Mouse (Mus musculus): ENCODE measurements around the gene Bsg. TPM values are rescaled to one million over a fixed set of nuclear protein-coding genes. Genes with fewer than 3 reads are reported as not detected.
"Not testable (repeated sequence)": the region's sequence is repeated elsewhere in the genome, so short reads cannot be mapped to it uniquely, and the experiment has no call there.

Bsg gene
- polyA plus RNA-seq, 1 experiment from 2014 or later: 1,079 TPM

- no peak for TF ChIP-seq CTCF (IDR thresholded peaks at IDR 0.05; ENCODE audit: low read depth)
- ATAC-seq (replicated peaks; ENCODE audit: low FRiP score, low read depth) (no peak), DNase-seq (ENCODE audit: low spot score) (no peak)
- H3K9ac ChIP-seq (ENCODE audit: low read depth, low read length): no peak overlapping the region
- H3K9me3 ChIP-seq (replicated peaks; ENCODE audit: low read length): no peaks in the 10 kb centered on the region
- no peak overlapping the region for H3K4me2 ChIP-seq (ENCODE audit: low read length)
- peaks cover 22% of the 10 kb centered on the region for H3K4me1 ChIP-seq (replicated peaks; ENCODE audit: insufficient read depth, low read length)
- no peaks in the 10 kb centered on the region for H3K36me3 ChIP-seq (ENCODE audit: insufficient read depth, low read length)
- WGBS: 38% methylated on average over 7 of the region's 7 CpGs
- H3K27me3 ChIP-seq (ENCODE audit: insufficient read depth, low read length): no peaks in the 10 kb centered on the region
- peak overlapping the region; percentile 70; the same call in 1 of the 2 replicates for H3K27ac ChIP-seq
- no peak overlapping the region for H3K4me3 ChIP-seq (replicated peaks; ENCODE audit: low read depth, low read length)
Observed at GRCm38 (mm10) chr10:79700676-79701075, 3.6 kb upstream of the Bsg start.

GRCm38 (mm10) chr10:79701443-79702129 is 2.7 kb upstream of the Bsg start:
- DNase-seq (ENCODE audit: low spot score): no peak
- peak overlapping the region; percentile 70 for H3K27ac ChIP-seq
- no peak overlapping the region for H3K4me2 ChIP-seq (ENCODE audit: low read length)
- 0 out of 2 replicates have a peak, but pooled peaks cover 3% of the 10 kb centered on the region for H3K36me3 ChIP-seq (ENCODE audit: insufficient read depth, low read length)
- TF ChIP-seq CTCF (IDR thresholded peaks at IDR 0.05; ENCODE audit: low read depth): no peak
- no peaks in the 10 kb centered on the region for H3K27me3 ChIP-seq (ENCODE audit: insufficient read depth, low read length)
- no peak overlapping the region for H3K4me3 ChIP-seq (replicated peaks; ENCODE audit: low read depth, low read length)
- no peak for ATAC-seq (replicated peaks; ENCODE audit: low FRiP score, low read depth)
- no peak overlapping the region for H3K9ac ChIP-seq (ENCODE audit: low read depth, low read length)
- peaks cover 20% of the 10 kb centered on the region for H3K4me1 ChIP-seq (replicated peaks; ENCODE audit: insufficient read depth, low read length)
- no peaks in the 10 kb centered on the region for H3K9me3 ChIP-seq (replicated peaks; ENCODE audit: low read length)
- WGBS: 42% methylated on average over 10 of the region's 10 CpGs

- 87% methylated on average over 2 of the region's 4 CpGs for WGBS
- ATAC-seq (replicated peaks; ENCODE audit: low FRiP score, low read depth); H3K27me3 ChIP-seq (ENCODE audit: insufficient read depth, low read length); H3K9me3 ChIP-seq (replicated peaks; ENCODE audit: low read length); H3K4me3 ChIP-seq (replicated peaks; ENCODE audit: low read depth, low read length); H3K9ac ChIP-seq (ENCODE audit: low read depth, low read length); DNase-seq (ENCODE audit: low spot score); H3K4me2 ChIP-seq (ENCODE audit: low read length); H3K36me3 ChIP-seq (ENCODE audit: insufficient read depth, low read length); H3K27ac ChIP-seq: not testable (repeated sequence)
- peaks cover 20% of the 10 kb centered on the region for H3K4me1 ChIP-seq (replicated peaks; ENCODE audit: insufficient read depth, low read length)
Observed at GRCm38 (mm10) chr10:79702970-79703369, 1.3 kb upstream of the Bsg start.

- no peak for TF ChIP-seq CTCF (IDR thresholded peaks at IDR 0.05; ENCODE audit: low read depth)
- no peak overlapping the region; the same call in 1 of the 2 replicates for H3K4me3 ChIP-seq (replicated peaks; ENCODE audit: low read depth, low read length)
- no peak overlapping the region for H3K9ac ChIP-seq (ENCODE audit: low read depth, low read length)
- WGBS: 81% methylated on average over 10 of the region's 10 CpGs
- no peak for ATAC-seq (replicated peaks; ENCODE audit: low FRiP score, low read depth)
- no peaks in the 10 kb centered on the region for H3K27me3 ChIP-seq (ENCODE audit: insufficient read depth, low read length)
- DNase-seq (ENCODE audit: low spot score): no peak
- H3K4me1 ChIP-seq (replicated peaks; ENCODE audit: insufficient read depth, low read length): peaks cover 19% of the 10 kb centered on the region
- H3K27ac ChIP-seq: peak overlapping the region; percentile 36; the same call in 1 of the 2 replicates
- H3K36me3 ChIP-seq (ENCODE audit: insufficient read depth, low read length): 0 out of 2 replicates have a peak, but pooled peaks cover 3% of the 10 kb centered on the region
- no peaks in the 10 kb centered on the region for H3K9me3 ChIP-seq (replicated peaks; ENCODE audit: low read length)
- peak overlapping the region; percentile 49 for H3K4me2 ChIP-seq (ENCODE audit: low read length)
Observed at GRCm38 (mm10) chr10:79703541-79703940, 750 bp upstream of the Bsg start.

- peaks cover 13% of the 10 kb centered on the region for H3K36me3 ChIP-seq (ENCODE audit: insufficient read depth, low read length)
- no peak for TF ChIP-seq CTCF (IDR thresholded peaks at IDR 0.05; ENCODE audit: low read depth)
- DNase-seq (ENCODE audit: low spot score) (no peak), ATAC-seq (replicated peaks; ENCODE audit: low FRiP score, low read depth) (no peak)
- peaks cover 19% of the 10 kb centered on the region for H3K4me1 ChIP-seq (replicated peaks; ENCODE audit: insufficient read depth, low read length)
- no peaks in the 10 kb centered on the region for H3K27me3 ChIP-seq (ENCODE audit: insufficient read depth, low read length)
- peak overlapping the region; percentile 68 for H3K4me3 ChIP-seq (replicated peaks; ENCODE audit: low read depth, low read length)
- H3K9ac ChIP-seq (ENCODE audit: low read depth, low read length): peak overlapping the region; percentile 81
- H3K4me2 ChIP-seq (ENCODE audit: low read length): peak overlapping the region; percentile 79
- WGBS: 3% methylated on average over 10 of the region's 10 CpGs
- H3K9me3 ChIP-seq (replicated peaks; ENCODE audit: low read length): no peaks in the 10 kb centered on the region
- peak overlapping the region; percentile 68 for H3K27ac ChIP-seq
Observed at GRCm38 (mm10) chr10:79704970-79705360, 674 bp downstream of the Bsg start.

GRCm38 (mm10) chr10:79705951-79706350 is 1.7 kb downstream of the Bsg start:
- peak overlapping the region; percentile 79 for H3K4me2 ChIP-seq (ENCODE audit: low read length)
- peaks cover 22% of the 10 kb centered on the region for H3K36me3 ChIP-seq (ENCODE audit: insufficient read depth, low read length)
- peak overlapping the region; percentile 57; the same call in 1 of the 2 replicates for H3K27ac ChIP-seq
- DNase-seq (ENCODE audit: low spot score) (no peak), ATAC-seq (replicated peaks; ENCODE audit: low FRiP score, low read depth) (no peak)
- no peaks in the 10 kb centered on the region for H3K27me3 ChIP-seq (ENCODE audit: insufficient read depth, low read length)
- peaks cover 15% of the 10 kb centered on the region for H3K4me1 ChIP-seq (replicated peaks; ENCODE audit: insufficient read depth, low read length)
- no peak for TF ChIP-seq CTCF (IDR thresholded peaks at IDR 0.05; ENCODE audit: low read depth)
- H3K9ac ChIP-seq (ENCODE audit: low read depth, low read length): 0 out of 2 replicates have a peak overlapping the region, but pooled peaks have one; percentile 44
- H3K9me3 ChIP-seq (replicated peaks; ENCODE audit: low read length): no peaks in the 10 kb centered on the region
- WGBS: 80% methylated on average over 5 of the region's 5 CpGs
- peak overlapping the region; percentile 68; the same call in 1 of the 2 replicates for H3K4me3 ChIP-seq (replicated peaks; ENCODE audit: low read depth, low read length)

Measured in kidney, postnatal 0 days (tissue).